12 mouse cellular contexts compared by ENCODE assay signal in genomic region chr14:7863871-7864505, GRCm38 (mm10). TPM values are rescaled to one million over a fixed set of nuclear protein-coding genes. Genes with fewer than 3 reads are reported as not detected.
A peak's percentile ranks its signal among the peaks of the same experiment; 100 is the strongest.
DNase-seq lines count a peak whose midpoint lies in the region; ATAC-seq and TF ChIP-seq lines count a peak whose summit lies in the region.
"Had no signal": no experiment of that assay in that cellular context is flagged by ENCODE, and none has a peak within 500 bp of the region (broad histone marks: within the 10 kb centered on the region; RNA-seq: fewer than 3 reads in every experiment).

No protein-coding gene starts in this region.

- peak; percentile 87 for ATAC-seq in limb, embryonic 13.5 days (ENCODE audit: low FRiP score, low read depth)
- ATAC-seq: hindbrain, embryonic 16.5 days; midbrain, embryonic 16.5 days had no signal

- peaks cover 11% of the 10 kb centered on the region for H3K4me1 ChIP-seq in heart, adult 2 months (ENCODE audit: control insufficient read depth, insufficient read depth, low read length)
- H3K4me1 ChIP-seq in embryonic fibroblast, embryonic 13.5 days (ENCODE audit: control insufficient read depth, insufficient read depth, low read length), result peaks cover 28% of the 10 kb centered on the region
- H3K4me1 ChIP-seq in limb, embryonic 13.5 days, result peaks cover 62% of the 10 kb centered on the region

- H3K36me3 ChIP-seq in heart, adult 2 months (ENCODE audit: control insufficient read depth, insufficient read depth, low read length), result peaks cover 4% of the 10 kb centered on the region; the same call in 1 of the 2 replicates
- H3K36me3 ChIP-seq in limb, embryonic 13.5 days, result peaks cover 19% of the 10 kb centered on the region

- no peaks in the 10 kb centered on the region for H3K9me3 ChIP-seq in limb, embryonic 13.5 days

- 49% methylated on average over 9 of the region's 9 CpGs for WGBS in heart, adult 2 months
- WGBS in limb, embryonic 13.5 days, result 23% methylated on average over 9 of the region's 9 CpGs

- intact Hi-C loops in heart, adult 2 months (cut with DNase I), result loop anchor here (1.0 to 5.0 kb wide), 2 partner anchors 13 to 37 kb away; no protein-coding TSS in a partner anchor
- intact Hi-C loops in heart, postnatal 25 days (cut with DNase I), result no loop called here
- intact Hi-C loops in heart, postnatal 10 days (cut with DNase I), result no loop called here

- peak overlapping the region; percentile 22; the same call in 1 of the 2 replicates for H3K27ac ChIP-seq in heart, adult 2 months
- H3K27ac ChIP-seq in embryonic fibroblast, embryonic 13.5 days (ENCODE audit: insufficient read depth, low read length), result peak overlapping the region; percentile 60
- H3K27ac ChIP-seq in limb, embryonic 13.5 days, result peak overlapping the region; percentile 79
- H3K27ac ChIP-seq: left cerebral cortex, adult 2 months had no signal

- no peaks in the 10 kb centered on the region; the same call in 1 of the 2 replicates for H3K79me2 ChIP-seq in heart, adult 2 months (replicated peaks; ENCODE audit: control insufficient read depth, insufficient read depth, low read length)

- no peak for TF ChIP-seq CTCF in heart, adult 2 months (IDR thresholded peaks at IDR 0.05)
- TF ChIP-seq CTCF in embryonic fibroblast, embryonic 13.5 days (IDR thresholded peaks at IDR 0.05; ENCODE audit: borderline replicate concordance, insufficient read depth, low read length), result no peak

- H3K4me3 ChIP-seq in heart, adult 2 months, result no peak overlapping the region
- H3K4me3 ChIP-seq in embryonic fibroblast, embryonic 13.5 days (ENCODE audit: insufficient read depth, low read length), result no peak overlapping the region
- no peak overlapping the region for H3K4me3 ChIP-seq in limb, embryonic 13.5 days
- H3K4me3 ChIP-seq: left cerebral cortex, adult 2 months had no signal

- peak in 1 of 2 experiments; percentile 35 for DNase-seq in heart, adult 2 months
- no peak for DNase-seq in heart, postnatal 25 days (ENCODE audit: low spot score)
- peak; percentile 17 to 33 for DNase-seq in heart, postnatal 10 days
- DNase-seq in layer of hippocampus, postnatal 14 days (ENCODE audit: low spot score in 2 of 2), result no peak
- DNase-seq in urinary bladder, adult 18-20 months (ENCODE audit: low spot score in 2 of 2), result no peak
- no peak for DNase-seq in thymus, adult 18-20 months
- DNase-seq: lung, adult 2 months had no signal

- peak; percentile 84 for TF ChIP-seq EP300 in heart, adult 2 months (IDR thresholded peaks at IDR 0.05; ENCODE audit: insufficient read depth, low read depth, low read length)

- H3K27me3 ChIP-seq in heart, adult 2 months (ENCODE audit: control insufficient read depth, insufficient read depth, low read length), result no peaks in the 10 kb centered on the region
- no peaks in the 10 kb centered on the region for H3K27me3 ChIP-seq in limb, embryonic 13.5 days

- H3K4me2 ChIP-seq in limb, embryonic 13.5 days (replicated peaks), result peak overlapping the region; percentile 19

- TF ChIP-seq POLR2A in heart, adult 2 months (IDR thresholded peaks at IDR 0.05; ENCODE audit: insufficient read depth, low read depth, low read length), result no peak
- TF ChIP-seq POLR2A in embryonic fibroblast, embryonic 13.5 days (IDR thresholded peaks at IDR 0.05; ENCODE audit: low read depth, low read length), result no peak

- H3K9ac ChIP-seq in heart, adult 2 months (ENCODE audit: low read depth, low read length), result no peak overlapping the region
- H3K9ac ChIP-seq in limb, embryonic 13.5 days, result no peak overlapping the region

RNA-seq across cellular contexts. Expression of gene Flnb, which starts 46.2 kb away (rescaled TPM):
- 10 to 100 TPM; 17.0 to 22.7 TPM for total RNA-seq in heart, adult 2 months (2021)
- polyA plus RNA-seq in heart, adult 2 months (2012; rRNA removed), result 9.6 and 18.2 TPM in 2 replicates
- total RNA-seq in heart, postnatal 25 days (2021), result 10 to 100 TPM; 21.9 to 27.7 TPM
- 190 and 401 TPM in 2 replicates for polyA plus RNA-seq in embryonic fibroblast, embryonic 13.5 days (2011; ENCODE audit: insufficient read length, low read depth, missing spikeins)
- total RNA-seq in heart, postnatal 10 days (2021), result 10 to 100 TPM; 40.5 to 43.6 TPM
- polyA plus RNA-seq in limb, embryonic 13.5 days (2015; fragmentation: Nextera tagmentation; extraction: Ambion mirVana), result 44.2 and 45.3 TPM in 2 replicates
- total RNA-seq in layer of hippocampus, postnatal 14 days (2021), result 10 to 100 TPM; 35.7 to 78.7 TPM

Comparison
In these comparisons a context has a peak if more than half of its experiments do, and no peak if none do; other contexts are left out.
1. DNase-seq: peak in heart, postnatal 10 days (2 of 2); none in heart, postnatal 25 days (single experiment), layer of hippocampus, postnatal 14 days (0 of 2), urinary bladder, adult 18-20 months (0 of 2) and thymus, adult 18-20 months (0 of 2).
2. H3K27ac ChIP-seq: peak in every context shown above with its lines; median percentile 79 in limb, embryonic 13.5 days; 60 in embryonic fibroblast, embryonic 13.5 days; 22 in heart, adult 2 months.